Mouse (Mus musculus) midbrain, embryonic 14.5 days (tissue): ENCODE results near the gene Styk1. TPM values are rescaled to one million over a fixed set of nuclear protein-coding genes. Genes with fewer than 3 reads are reported as not detected.

Experiments
- ATAC-seq: fragments of 200-750 bp; cut with Nextera tagmentation; 2 replicates; pipeline ENCODE4 v1.8.0; 2017; ENCODE audit warnings: moderate number of reproducible peaks, moderate library complexity; ENCODE audit not compliant: low FRiP score, low TSS enrichment
- DNase-seq: peaks from one replicate; pipeline ENCODE4 v3.0.0-alpha.2; 2015
- H3K27ac ChIP-seq: fragments of 300-500 bp; sonication (generic); replicated peaks from 2 replicates; pipeline ENCODE4 v1.5.1; 2014; ENCODE audit warnings: mild to moderate bottlenecking, low read depth, low read length, moderate library complexity
- H3K27me3 ChIP-seq: fragments of 300-500 bp; sonication (generic); 2 replicates; pipeline ENCODE4 v1.6.1; 2014; ENCODE audit warnings: low read length, control low read depth, mixed read lengths; ENCODE audit not compliant: control insufficient read depth, insufficient read depth
- H3K36me3 ChIP-seq: fragments of 300-500 bp; sonication (generic); 2 replicates; pipeline ENCODE4 v1.6.1; 2014; ENCODE audit warnings: low read length, control low read depth; ENCODE audit not compliant: control insufficient read depth, insufficient read depth
- H3K4me1 ChIP-seq: fragments of 300-500 bp; sonication (generic); 2 replicates; pipeline ENCODE4 v1.6.1; 2014; ENCODE audit warnings: mild to moderate bottlenecking, antibody characterized with exemption, low read length, control low read depth; ENCODE audit not compliant: control insufficient read depth, insufficient read depth
- H3K4me2 ChIP-seq: fragments of 300-500 bp; sonication (generic); 2 replicates; pipeline ENCODE4 v1.6.1; 2014; ENCODE audit warnings: mild to moderate bottlenecking, low read length, moderate library complexity
- H3K4me3 ChIP-seq: fragments of 300-500 bp; sonication (generic); replicated peaks from 2 replicates; pipeline ENCODE4 v1.5.1; 2014; ENCODE audit warnings: low read depth, low read length
- H3K9ac ChIP-seq: fragments of 300-500 bp; sonication (generic); replicated peaks from 2 replicates; pipeline ENCODE4 v1.6.1; 2014; ENCODE audit warnings: mild to moderate bottlenecking, low read length, moderate library complexity
- H3K9me3 ChIP-seq: fragments of 300-500 bp; sonication (generic); 2 replicates; pipeline ENCODE4 v1.6.1; 2016; ENCODE audit warnings: low read length, control low read depth, mixed read lengths; ENCODE audit not compliant: control insufficient read depth
- WGBS: fragments of 180-500 bp; shearing (Covaris S2); extraction: QIAGEN DNeasy Blood & Tissue Kit; methylation state at CpG from one replicate; pipeline ENCODE4 v1.1.7; 2014; 5-methylcytosine and 5-hydroxymethylcytosine counted together
- polyA plus RNA-seq: library from polyadenylated mRNA; unstranded; fragments of >200 nt; fragmentation: Nextera tagmentation; extraction: Ambion mirVana; gene quantifications from 2 replicates; pipeline ENCODE4 v1.2.1, GENCODE M21; 2014

Gene Styk1
- polyA plus RNA-seq, 1 experiment from 2014 or later, result 2.6 TPM

DNA sequence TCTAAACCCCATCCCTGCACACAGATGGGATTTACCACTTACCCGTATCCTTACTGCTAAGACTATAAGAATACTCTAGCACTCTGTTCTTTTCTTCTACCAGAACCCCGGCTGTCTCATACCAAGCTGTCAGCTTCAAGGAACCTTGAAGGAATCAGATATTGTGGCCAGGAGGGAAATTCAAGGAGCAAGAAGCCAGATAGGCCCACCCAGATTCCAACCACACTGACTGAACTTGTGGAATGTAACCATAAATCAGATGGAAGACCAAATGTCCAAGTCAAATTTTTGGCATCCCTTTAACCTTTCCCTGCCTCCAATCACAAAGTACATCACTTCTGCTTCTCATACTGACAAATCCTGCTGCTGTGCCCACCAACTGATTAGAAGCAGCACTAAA, 6.4 kb downstream of the Styk1 start:
- WGBS, result 89% methylated on average over 2 of the region's 2 CpGs
- no peaks in the 10 kb centered on the region for H3K9me3 ChIP-seq
- no peaks in the 10 kb centered on the region for H3K27me3 ChIP-seq
- no peak overlapping the region for H3K4me3 ChIP-seq
- H3K27ac ChIP-seq, result no peak overlapping the region
- DNase-seq, result no peak
- no peak overlapping the region for H3K4me2 ChIP-seq
- H3K36me3 ChIP-seq, result no peaks in the 10 kb centered on the region
- H3K9ac ChIP-seq, result no peak overlapping the region
- no peaks in the 10 kb centered on the region for H3K4me1 ChIP-seq
- no peak for ATAC-seq

DNA sequence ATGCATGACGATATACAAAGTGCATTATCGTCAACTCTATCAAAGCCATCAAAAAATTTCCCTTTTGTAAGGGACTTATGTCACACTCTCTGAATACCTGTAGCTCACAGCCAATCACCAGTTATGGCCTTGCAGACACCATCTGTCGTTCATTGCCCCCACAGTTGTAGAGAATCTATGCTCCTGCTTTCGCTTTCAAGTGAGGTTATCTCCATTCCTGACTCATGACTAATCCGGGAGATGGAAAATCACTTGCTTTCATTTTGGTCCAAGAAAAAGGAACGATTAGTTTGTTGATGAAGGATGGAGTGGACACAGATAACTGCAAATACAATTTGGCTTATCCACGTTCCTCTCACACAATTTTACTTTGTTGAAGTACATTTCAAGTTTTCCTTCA, 9.1 kb downstream of the Styk1 start:
- H3K4me2 ChIP-seq, result no peak overlapping the region
- no peaks in the 10 kb centered on the region for H3K27me3 ChIP-seq
- no peak overlapping the region for H3K27ac ChIP-seq
- ATAC-seq (no peak), DNase-seq (no peak)
- no peak overlapping the region for H3K9ac ChIP-seq
- H3K4me1 ChIP-seq, result no peaks in the 10 kb centered on the region
- H3K4me3 ChIP-seq, result no peak overlapping the region
- WGBS, result 87% methylated on average over 7 of the region's 7 CpGs
- H3K9me3 ChIP-seq, result no peaks in the 10 kb centered on the region
- H3K36me3 ChIP-seq, result no peaks in the 10 kb centered on the region

GRCm38 (mm10) chr6:131340082-131340481, 13.3 kb downstream of the Styk1 start:
- Histone ChIP-seq H3K27me3 (no peaks in the 10 kb centered on the region), H3K36me3 (no peaks in the 10 kb centered on the region), H3K9me3 (no peaks in the 10 kb centered on the region), H3K4me2 (no peak overlapping the region), H3K4me3 (no peak overlapping the region), H3K27ac (no peak overlapping the region), H3K4me1 (no peaks in the 10 kb centered on the region), H3K9ac (no peak overlapping the region)
- no peak for DNase-seq
- ATAC-seq, result no peak
- WGBS, result 74% methylated on average over 3 of the region's 3 CpGs

DNA sequence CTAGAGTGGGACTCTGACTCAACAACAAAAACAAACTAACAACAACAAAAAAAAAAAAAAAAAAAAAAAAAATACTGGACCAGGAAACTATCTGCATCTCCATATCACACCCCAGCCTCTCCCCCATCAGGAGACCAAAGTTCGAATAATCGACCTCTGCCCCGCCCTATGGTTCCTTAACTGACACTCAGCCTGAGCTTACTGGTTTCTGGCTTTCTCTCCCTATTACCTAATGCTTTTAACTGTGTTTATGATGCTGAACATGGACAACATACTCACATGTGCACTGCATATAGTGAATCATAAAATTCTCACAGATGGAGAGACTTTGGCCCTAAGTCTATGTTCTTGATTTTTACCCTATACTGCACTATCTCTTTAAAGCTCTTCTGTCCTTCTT, 14.1 kb downstream of the Styk1 start:
- no peak overlapping the region for H3K4me2 ChIP-seq
- ATAC-seq, result no peak

DNA sequence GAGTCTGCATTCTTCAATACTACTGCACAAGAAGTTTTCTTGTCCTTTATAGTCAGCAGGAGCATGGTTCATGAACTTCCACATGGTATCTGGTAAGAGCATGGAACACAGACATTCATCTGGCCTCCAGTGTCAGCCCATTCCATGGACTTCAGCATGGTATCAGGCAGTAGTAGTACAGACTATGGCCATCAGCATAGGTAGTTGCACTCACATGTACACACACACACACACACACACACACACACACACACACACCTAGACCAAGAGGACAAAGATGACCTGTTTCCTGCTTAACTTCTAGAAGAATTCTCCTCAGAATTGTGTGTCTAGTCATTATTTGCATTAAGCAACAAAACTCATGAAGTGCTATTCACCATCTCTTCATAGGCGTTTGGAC, 14.6 kb downstream of the Styk1 start:
- ATAC-seq (no peak), DNase-seq (no peak)
- 77% methylated on average over 1 of the region's 1 CpGs for WGBS
- Histone ChIP-seq H3K9me3 (no peaks in the 10 kb centered on the region), H3K4me2 (no peak overlapping the region), H3K9ac (no peak overlapping the region), H3K36me3 (no peaks in the 10 kb centered on the region), H3K4me3 (no peak overlapping the region), H3K27ac (no peak overlapping the region), H3K4me1 (no peaks in the 10 kb centered on the region), H3K27me3 (no peaks in the 10 kb centered on the region)

More for the DNA sequence above, 14.1 kb downstream of the Styk1 start:
- Histone ChIP-seq H3K9me3 (no peaks in the 10 kb centered on the region), H3K4me1 (no peaks in the 10 kb centered on the region), H3K36me3 (no peaks in the 10 kb centered on the region), H3K9ac (no peak overlapping the region), H3K27ac (no peak overlapping the region), H3K4me3 (no peak overlapping the region), H3K27me3 (no peaks in the 10 kb centered on the region)
- 90% methylated on average over 3 of the region's 3 CpGs for WGBS
- DNase-seq, result no peak

DNA sequence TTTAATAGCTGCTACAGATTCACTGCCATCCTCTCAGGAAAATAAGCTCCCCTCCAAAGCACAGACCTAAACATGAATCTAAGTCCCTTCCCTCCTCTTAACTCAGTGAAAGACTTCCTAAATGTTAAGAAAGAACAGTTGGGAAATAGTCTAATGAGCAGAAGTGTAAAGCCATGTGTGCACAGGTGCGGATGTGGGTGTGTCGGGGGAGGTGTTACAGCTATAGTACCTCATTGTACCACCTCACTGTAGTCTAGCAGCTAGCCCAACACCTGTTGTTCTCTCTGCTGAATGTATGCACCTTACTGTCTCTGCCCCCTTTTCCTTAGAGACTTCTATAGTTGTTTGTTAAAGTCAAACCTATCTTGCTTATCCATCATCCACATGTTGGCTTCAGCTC, 26.3 kb downstream of the Styk1 start:
- no peak for ATAC-seq

GRCm38 (mm10) chr6:131321854-131322639, 31.4 kb downstream of the Styk1 start:
- ATAC-seq (no peak), DNase-seq (no peak)
- 80% methylated on average over 3 of the region's 3 CpGs for WGBS
- Histone ChIP-seq H3K4me1 (no peaks in the 10 kb centered on the region), H3K27me3 (no peaks in the 10 kb centered on the region), H3K4me2 (no peak overlapping the region), H3K9me3 (no peaks in the 10 kb centered on the region), H3K36me3 (no peaks in the 10 kb centered on the region), H3K27ac (no peak overlapping the region), H3K4me3 (no peak overlapping the region), H3K9ac (no peak overlapping the region)

More for the DNA sequence above, 26.3 kb downstream of the Styk1 start:
- no peak overlapping the region for H3K9ac ChIP-seq
- WGBS, result 79% methylated on average over 2 of the region's 2 CpGs
- no peaks in the 10 kb centered on the region for H3K36me3 ChIP-seq
- no peaks in the 10 kb centered on the region for H3K27me3 ChIP-seq
- no peak overlapping the region for H3K4me2 ChIP-seq
- no peaks in the 10 kb centered on the region for H3K9me3 ChIP-seq
- no peak overlapping the region for H3K4me3 ChIP-seq
- H3K27ac ChIP-seq, result no peak overlapping the region
- no peaks in the 10 kb centered on the region for H3K4me1 ChIP-seq
- DNase-seq, result no peak

DNA sequence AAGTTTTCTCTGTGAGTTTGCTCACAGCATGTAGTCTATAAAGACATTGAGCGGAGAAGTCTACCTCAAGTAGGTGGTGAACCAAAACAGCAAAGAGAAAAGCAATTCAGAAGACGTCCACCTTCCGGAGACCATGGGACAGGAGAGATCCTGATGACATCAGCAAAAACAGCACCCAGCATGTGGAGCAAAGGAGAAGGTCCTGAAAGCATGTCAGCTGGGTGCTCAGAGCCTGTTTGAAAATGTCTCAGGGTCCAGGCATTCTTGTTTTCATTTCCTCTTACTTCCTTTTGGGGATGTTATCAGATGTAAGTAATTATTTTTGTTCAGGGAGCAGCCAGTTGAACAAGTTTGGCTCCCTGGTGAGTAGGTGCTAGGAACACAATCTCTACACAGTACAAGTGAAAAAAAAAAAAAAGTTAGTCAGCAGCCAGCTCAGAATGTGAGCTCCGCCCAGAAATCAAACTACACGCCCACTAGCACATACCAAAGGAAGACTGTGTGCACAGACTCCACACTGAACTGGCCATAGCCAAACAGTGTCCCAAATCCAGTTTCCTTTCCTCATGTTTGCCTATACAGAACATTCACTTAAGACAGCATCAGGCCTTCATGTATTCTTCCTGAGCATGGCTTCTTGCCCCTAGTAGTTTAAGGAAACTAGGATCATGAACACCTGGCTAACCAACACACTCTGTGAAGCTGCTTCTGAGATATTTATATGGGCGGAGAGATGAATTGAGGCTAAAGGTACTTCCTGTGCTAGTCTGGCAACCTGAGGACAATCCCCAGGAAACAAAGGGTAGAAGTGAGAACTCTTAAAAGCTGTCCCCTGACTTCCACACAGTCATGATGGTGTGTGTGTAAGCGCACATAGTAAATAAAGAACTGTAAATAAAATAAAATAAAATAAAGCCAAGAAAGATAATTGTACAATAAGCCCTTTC, 37.0 kb downstream of the Styk1 start:
- Histone ChIP-seq H3K9ac (no peak overlapping the region), H3K27me3 (no peaks in the 10 kb centered on the region), H3K4me1 (no peaks in the 10 kb centered on the region), H3K9me3 (no peaks in the 10 kb centered on the region), H3K36me3 (no peaks in the 10 kb centered on the region), H3K4me2 (no peak overlapping the region), H3K4me3 (no peak overlapping the region), H3K27ac (no peak overlapping the region)
- DNase-seq (no peak), ATAC-seq (no peak)
- 85% methylated on average over 7 of the region's 7 CpGs for WGBS
